In genomic region chr14:52410142-52410919, GRCm38 (mm10) we compare ENCODE assay signal across 23 mouse cellular contexts. TPM values are rescaled to one million over a fixed set of nuclear protein-coding genes. Genes with fewer than 3 reads are reported as not detected.
DNase-seq lines count a peak whose midpoint lies in the region; ATAC-seq and TF ChIP-seq lines count a peak whose summit lies in the region.
"Not testable (repeated sequence)": the region's sequence is repeated elsewhere in the genome, so short reads cannot be mapped to it uniquely, and the experiment has no call there.
"Had no signal": no experiment of that assay in that cellular context is flagged by ENCODE, and none has a peak within 500 bp of the region (broad histone marks: within the 10 kb centered on the region; RNA-seq: fewer than 3 reads in every experiment).

No protein-coding gene starts in this region.

- not testable (repeated sequence) for H3K9me3 ChIP-seq in MEL (replicated peaks; ENCODE audit: insufficient read depth, low read length); heart, postnatal 0 days (replicated peaks; ENCODE audit: control insufficient read depth, low read length); hindbrain, postnatal 0 days (ENCODE audit: low read length); limb, embryonic 11.5 days (ENCODE audit: control insufficient read depth, low read length); midbrain, embryonic 13.5 days; stomach, embryonic 16.5 days (replicated peaks; ENCODE audit: control insufficient read depth, low read length)

- TF ChIP-seq RAD21 in MEL (IDR thresholded peaks at IDR 0.05; ENCODE audit: low read depth, low read length): not testable (repeated sequence)

- TF ChIP-seq EP300 in MEL (IDR thresholded peaks at IDR 0.05; ENCODE audit: low read depth in 1 of 2, low read length in 2 of 2); heart, postnatal 0 days (IDR thresholded peaks at IDR 0.05; ENCODE audit: low read depth): not testable (repeated sequence)

- H3K36me3 ChIP-seq in MEL (ENCODE audit: control insufficient read depth in 1 of 2, insufficient read depth in 2 of 2, low read length in 2 of 2); heart, postnatal 0 days (replicated peaks; ENCODE audit: control insufficient read depth, insufficient read depth, low read length); hindbrain, postnatal 0 days (ENCODE audit: insufficient read depth, low read length); limb, embryonic 11.5 days (ENCODE audit: control insufficient read depth, insufficient read depth, low read length); midbrain, embryonic 13.5 days; stomach, embryonic 16.5 days (ENCODE audit: control insufficient read depth, insufficient read depth, low read length): not testable (repeated sequence)

- H3K9ac ChIP-seq in MEL (ENCODE audit: control insufficient read depth, low read depth, low read length, poor library complexity, severe bottlenecking); heart, postnatal 0 days (replicated peaks; ENCODE audit: low read depth, low read length); hindbrain, postnatal 0 days (replicated peaks; ENCODE audit: low read length); limb, embryonic 11.5 days (ENCODE audit: low read length); midbrain, embryonic 13.5 days (replicated peaks); stomach, embryonic 16.5 days (ENCODE audit: low read length): not testable (repeated sequence)

- H3K27ac ChIP-seq in MEL (ENCODE audit: control insufficient read depth, low read depth, low read length); heart, postnatal 0 days (ENCODE audit: low read depth); hindbrain, postnatal 0 days; limb, embryonic 11.5 days (replicated peaks; ENCODE audit: low read depth, low read length); midbrain, embryonic 13.5 days; stomach, embryonic 16.5 days (ENCODE audit: low read length): not testable (repeated sequence)

- H3K4me1 ChIP-seq in MEL (ENCODE audit: control insufficient read depth in 1 of 2, insufficient read depth in 2 of 2, low read length in 2 of 2); heart, postnatal 0 days (ENCODE audit: control insufficient read depth, insufficient read depth); hindbrain, postnatal 0 days (ENCODE audit: insufficient read depth, low read length); limb, embryonic 11.5 days (ENCODE audit: control insufficient read depth, insufficient read depth, low read length); midbrain, embryonic 13.5 days (replicated peaks); stomach, embryonic 16.5 days (ENCODE audit: control insufficient read depth, insufficient read depth, low read length): not testable (repeated sequence)

- 39% methylated on average over 7 of the region's 10 CpGs for WGBS in heart, postnatal 0 days
- 60% methylated on average over 7 of the region's 10 CpGs for WGBS in hindbrain, postnatal 0 days
- 90% methylated on average over 7 of the region's 10 CpGs for WGBS in limb, embryonic 11.5 days
- WGBS in midbrain, embryonic 13.5 days: 82% methylated on average over 7 of the region's 10 CpGs
- WGBS in stomach, embryonic 16.5 days: 73% methylated on average over 6 of the region's 10 CpGs

- H3K79me2 ChIP-seq in MEL (ENCODE audit: control insufficient read depth, insufficient read depth, low read length, poor library complexity): not testable (repeated sequence)

- not testable (repeated sequence) for TF ChIP-seq CTCF in MEL (IDR thresholded peaks at IDR 0.05 in 2 of 3, conservative IDR thresholded peaks at IDR 0.05 in 1 of 3; ENCODE audit: control insufficient read depth in 1 of 3, insufficient read depth in 1 of 3, low read depth in 2 of 3, low read length in 3 of 3, poor library complexity in 1 of 3, severe bottlenecking in 1 of 3); heart, postnatal 0 days (IDR thresholded peaks at IDR 0.05; ENCODE audit: low read depth); hindbrain, postnatal 0 days (IDR thresholded peaks at IDR 0.05; ENCODE audit: low read depth)

- not testable (repeated sequence) for H3K4me3 ChIP-seq in MEL (ENCODE audit: control insufficient read depth in 1 of 2, insufficient read depth in 1 of 2, low read depth in 2 of 2, low read length in 2 of 2); heart, postnatal 0 days (ENCODE audit: low read depth, low read length); hindbrain, postnatal 0 days (ENCODE audit: low read length); limb, embryonic 11.5 days (ENCODE audit: low read depth, low read length); midbrain, embryonic 13.5 days (replicated peaks); stomach, embryonic 16.5 days (replicated peaks; ENCODE audit: low read length)

- H3K4me2 ChIP-seq in heart, postnatal 0 days (ENCODE audit: low read depth, low read length); hindbrain, postnatal 0 days (ENCODE audit: low read depth, low read length); limb, embryonic 11.5 days (ENCODE audit: low read depth, severe bottlenecking); midbrain, embryonic 13.5 days (replicated peaks); stomach, embryonic 16.5 days (ENCODE audit: low read depth, low read length): not testable (repeated sequence)

- ATAC-seq in granulocyte monocyte progenitor cell, adult 5-6 weeks (replicated peaks; ENCODE audit: poor library complexity, severe bottlenecking): peak; percentile 98
- ATAC-seq in heart, postnatal 0 days (ENCODE audit: insufficient read depth, low read depth): peak; percentile 30
- ATAC-seq in hindbrain, postnatal 0 days: 0 out of 2 replicates have a peak, but pooled peaks have one; percentile 10
- ATAC-seq in limb, embryonic 11.5 days (ENCODE audit: insufficient number of reproducible peaks, low FRiP score, low TSS enrichment, low read depth): peak; percentile 51; the same call in 1 of the 2 replicates
- ATAC-seq in midbrain, embryonic 13.5 days: 0 out of 2 replicates have a peak, but pooled peaks have one; percentile 20
- ATAC-seq in stomach, embryonic 16.5 days (ENCODE audit: insufficient read depth, low FRiP score): peak; percentile 44; the same call in 1 of the 2 replicates

- peak; percentile 8 for DNase-seq in MEL (ENCODE audit: low read depth, low spot score)
- DNase-seq in heart, postnatal 0 days (ENCODE audit: low spot score); hindbrain, postnatal 0 days (ENCODE audit: low spot score); limb, embryonic 11.5 days (ENCODE audit: low spot score): not testable (repeated sequence)

- H3K27me3 ChIP-seq in MEL (ENCODE audit: control insufficient read depth in 1 of 2, insufficient read depth in 2 of 2, low read length in 2 of 2); heart, postnatal 0 days (ENCODE audit: control insufficient read depth, insufficient read depth, low read length); hindbrain, postnatal 0 days (ENCODE audit: insufficient read depth, low read length); limb, embryonic 11.5 days (ENCODE audit: control insufficient read depth, insufficient read depth, low read length); midbrain, embryonic 13.5 days; stomach, embryonic 16.5 days (ENCODE audit: control insufficient read depth, insufficient read depth, low read length): not testable (repeated sequence)

- not testable (repeated sequence) for TF ChIP-seq POLR2A in MEL (IDR thresholded peaks at IDR 0.05; ENCODE audit: control insufficient read depth in 1 of 2, insufficient read depth in 1 of 2, low read depth in 1 of 2, low read length in 2 of 2, poor library complexity in 1 of 2)

RNA-seq across cellular contexts. Expression of gene Olfr1510, which starts 3.8 kb away (rescaled TPM):
- not detected in 2 replicates for total RNA-seq in MEL (2012; rRNA removed)
- polyA plus RNA-seq in MEL (2012; ENCODE audit: insufficient read depth in 1 of 2, insufficient read length in 2 of 2, low read depth in 1 of 2, low replicate concordance in 2 of 2, missing spikeins in 1 of 2): not detected
- not detected in 2 replicates for total RNA-seq in granulocyte monocyte progenitor cell, adult 5-6 weeks (2014; fragmentation: Nextera tagmentation)
- total RNA-seq in granulocyte monocyte progenitor cell, adult 5-6 weeks (2017): not detected in 2 replicates
- not detected in 2 replicates for total RNA-seq in heart, postnatal 0 days (2014; rRNA removed; ENCODE audit: low replicate concordance)
- polyA plus RNA-seq in heart, postnatal 0 days (2015; fragmentation: Nextera tagmentation; extraction: Ambion mirVana): not detected in 2 replicates
- not detected in 2 replicates for total RNA-seq in hindbrain, postnatal 0 days (2014; rRNA removed)
- polyA plus RNA-seq in hindbrain, postnatal 0 days (2015; fragmentation: Nextera tagmentation; extraction: Ambion mirVana): not detected in 2 replicates
- not detected in 2 replicates for polyA plus RNA-seq in limb, embryonic 11.5 days (2014; fragmentation: Nextera tagmentation; extraction: Ambion mirVana)
- polyA plus RNA-seq in midbrain, embryonic 13.5 days (2015; fragmentation: Nextera tagmentation; extraction: Ambion mirVana): not detected in 2 replicates
- polyA plus RNA-seq in stomach, embryonic 16.5 days (2015; fragmentation: Nextera tagmentation; extraction: Ambion mirVana): 0.15 and 0.22 TPM in 2 replicates
- total RNA-seq: adrenal gland, adult 2 months; adrenal gland, postnatal 25 days; CH12.LX; gastrocnemius, adult 8-10 months; gastrocnemius, postnatal 36 days; heart, adult 18-20 months; heart, postnatal 10 days; heart, postnatal 4 days had no signal
- polyA plus RNA-seq: adrenal gland, adult 2 months; embryonic facial prominence, embryonic 10.5 days; erythroblast, embryonic 14.5 days; forebrain, embryonic 10.5 days; forebrain, embryonic 14.5 days; heart, embryonic 10.5 days; hindbrain, embryonic 15.5 days had no signal

RNA-seq across cellular contexts. Expression of gene Olfr1511, which starts 13.2 kb away (rescaled TPM):
- total RNA-seq in MEL (2012; rRNA removed): not detected in 2 replicates
- polyA plus RNA-seq in MEL (2012; ENCODE audit: insufficient read depth in 1 of 2, insufficient read length in 2 of 2, low read depth in 1 of 2, low replicate concordance in 2 of 2, missing spikeins in 1 of 2): not detected
- total RNA-seq in granulocyte monocyte progenitor cell, adult 5-6 weeks (2014; fragmentation: Nextera tagmentation): not detected in 2 replicates
- not detected in 2 replicates for total RNA-seq in granulocyte monocyte progenitor cell, adult 5-6 weeks (2017)
- total RNA-seq in heart, postnatal 0 days (2014; rRNA removed; ENCODE audit: low replicate concordance): not detected in 2 replicates
- polyA plus RNA-seq in heart, postnatal 0 days (2015; fragmentation: Nextera tagmentation; extraction: Ambion mirVana): not detected in 2 replicates
- total RNA-seq in hindbrain, postnatal 0 days (2014; rRNA removed): not detected in 2 replicates
- polyA plus RNA-seq in hindbrain, postnatal 0 days (2015; fragmentation: Nextera tagmentation; extraction: Ambion mirVana): 0.20 and 0.23 TPM in 2 replicates
- not detected in 2 replicates for polyA plus RNA-seq in limb, embryonic 11.5 days (2014; fragmentation: Nextera tagmentation; extraction: Ambion mirVana)
- not detected in 2 replicates for polyA plus RNA-seq in midbrain, embryonic 13.5 days (2015; fragmentation: Nextera tagmentation; extraction: Ambion mirVana)
- polyA plus RNA-seq in stomach, embryonic 16.5 days (2015; fragmentation: Nextera tagmentation; extraction: Ambion mirVana): not detected in 2 replicates
- total RNA-seq: adrenal gland, adult 2 months; adrenal gland, postnatal 25 days; CH12.LX; gastrocnemius, adult 8-10 months; gastrocnemius, postnatal 36 days; heart, adult 18-20 months; heart, postnatal 10 days; heart, postnatal 4 days had no signal
- polyA plus RNA-seq: adrenal gland, adult 2 months; embryonic facial prominence, embryonic 10.5 days; erythroblast, embryonic 14.5 days; forebrain, embryonic 14.5 days; heart, embryonic 10.5 days; inflammation-experienced regulatory T-cells, adult 6 months had no signal

RNA-seq across cellular contexts. Expression of gene Olfr1512, which starts 31.4 kb away (rescaled TPM):
- total RNA-seq in MEL (2012; rRNA removed): 0.23 TPM in 2 replicates
- polyA plus RNA-seq in MEL (2012; ENCODE audit: insufficient read depth in 1 of 2, insufficient read length in 2 of 2, low read depth in 1 of 2, low replicate concordance in 2 of 2, missing spikeins in 1 of 2): under 1 TPM in 1 of 2 experiments, not detected in 1; 0.24 TPM
- total RNA-seq in granulocyte monocyte progenitor cell, adult 5-6 weeks (2014; fragmentation: Nextera tagmentation): not detected in 2 replicates
- total RNA-seq in granulocyte monocyte progenitor cell, adult 5-6 weeks (2017): not detected in 2 replicates
- not detected in 2 replicates for total RNA-seq in heart, postnatal 0 days (2014; rRNA removed; ENCODE audit: low replicate concordance)
- not detected in 2 replicates for polyA plus RNA-seq in heart, postnatal 0 days (2015; fragmentation: Nextera tagmentation; extraction: Ambion mirVana)
- total RNA-seq in hindbrain, postnatal 0 days (2014; rRNA removed): not detected in 2 replicates
- polyA plus RNA-seq in hindbrain, postnatal 0 days (2015; fragmentation: Nextera tagmentation; extraction: Ambion mirVana): not detected in 2 replicates
- polyA plus RNA-seq in limb, embryonic 11.5 days (2014; fragmentation: Nextera tagmentation; extraction: Ambion mirVana): not detected in 2 replicates
- not detected in 2 replicates for polyA plus RNA-seq in midbrain, embryonic 13.5 days (2015; fragmentation: Nextera tagmentation; extraction: Ambion mirVana)
- not detected in 2 replicates for polyA plus RNA-seq in stomach, embryonic 16.5 days (2015; fragmentation: Nextera tagmentation; extraction: Ambion mirVana)
- total RNA-seq: adrenal gland, adult 2 months; adrenal gland, postnatal 25 days; CH12.LX; gastrocnemius, adult 8-10 months; gastrocnemius, postnatal 36 days; heart, adult 18-20 months; heart, postnatal 10 days; heart, postnatal 4 days had no signal
- polyA plus RNA-seq: adrenal gland, adult 2 months; embryonic facial prominence, embryonic 10.5 days; erythroblast, embryonic 14.5 days; forebrain, embryonic 10.5 days; forebrain, embryonic 14.5 days; heart, embryonic 10.5 days; inflammation-experienced regulatory T-cells, adult 6 months had no signal

RNA-seq across cellular contexts. Expression of gene Olfr1509, which starts 32.5 kb away (rescaled TPM):
- not detected in 2 replicates for total RNA-seq in MEL (2012; rRNA removed)
- not detected for polyA plus RNA-seq in MEL (2012; ENCODE audit: insufficient read depth in 1 of 2, insufficient read length in 2 of 2, low read depth in 1 of 2, low replicate concordance in 2 of 2, missing spikeins in 1 of 2)
- not detected in 2 replicates for total RNA-seq in granulocyte monocyte progenitor cell, adult 5-6 weeks (2014; fragmentation: Nextera tagmentation)
- not detected in 2 replicates for total RNA-seq in granulocyte monocyte progenitor cell, adult 5-6 weeks (2017)
- total RNA-seq in heart, postnatal 0 days (2014; rRNA removed; ENCODE audit: low replicate concordance): not detected in 2 replicates
- polyA plus RNA-seq in heart, postnatal 0 days (2015; fragmentation: Nextera tagmentation; extraction: Ambion mirVana): not detected in 2 replicates
- not detected in 2 replicates for total RNA-seq in hindbrain, postnatal 0 days (2014; rRNA removed)
- polyA plus RNA-seq in hindbrain, postnatal 0 days (2015; fragmentation: Nextera tagmentation; extraction: Ambion mirVana): not detected in 2 replicates
- polyA plus RNA-seq in limb, embryonic 11.5 days (2014; fragmentation: Nextera tagmentation; extraction: Ambion mirVana): not detected in 2 replicates
- not detected in 2 replicates for polyA plus RNA-seq in midbrain, embryonic 13.5 days (2015; fragmentation: Nextera tagmentation; extraction: Ambion mirVana)
- not detected in 2 replicates for polyA plus RNA-seq in stomach, embryonic 16.5 days (2015; fragmentation: Nextera tagmentation; extraction: Ambion mirVana)
- total RNA-seq: adrenal gland, adult 2 months; adrenal gland, postnatal 25 days; CH12.LX; gastrocnemius, adult 8-10 months; gastrocnemius, postnatal 36 days; heart, adult 18-20 months; heart, postnatal 10 days; heart, postnatal 4 days had no signal
- polyA plus RNA-seq: adrenal gland, adult 2 months; embryonic facial prominence, embryonic 10.5 days; embryonic facial prominence, embryonic 15.5 days; erythroblast, embryonic 14.5 days; forebrain, embryonic 10.5 days; forebrain, embryonic 14.5 days; heart, embryonic 10.5 days; hindbrain, embryonic 15.5 days; inflammation-experienced regulatory T-cells, adult 6 months had no signal

RNA-seq across cellular contexts. Expression of gene Olfr1513, which starts 54.1 kb away (rescaled TPM):
- 0.08 TPM in 1 of 2 replicates, not detected in the other for total RNA-seq in MEL (2012; rRNA removed)
- polyA plus RNA-seq in MEL (2012; ENCODE audit: insufficient read depth in 1 of 2, insufficient read length in 2 of 2, low read depth in 1 of 2, low replicate concordance in 2 of 2, missing spikeins in 1 of 2): not detected
- not detected in 2 replicates for total RNA-seq in granulocyte monocyte progenitor cell, adult 5-6 weeks (2014; fragmentation: Nextera tagmentation)
- total RNA-seq in granulocyte monocyte progenitor cell, adult 5-6 weeks (2017): not detected in 2 replicates
- total RNA-seq in heart, postnatal 0 days (2014; rRNA removed; ENCODE audit: low replicate concordance): not detected in 2 replicates
- polyA plus RNA-seq in heart, postnatal 0 days (2015; fragmentation: Nextera tagmentation; extraction: Ambion mirVana): not detected in 2 replicates
- total RNA-seq in hindbrain, postnatal 0 days (2014; rRNA removed): not detected in 2 replicates
- polyA plus RNA-seq in hindbrain, postnatal 0 days (2015; fragmentation: Nextera tagmentation; extraction: Ambion mirVana): not detected in 2 replicates
- polyA plus RNA-seq in limb, embryonic 11.5 days (2014; fragmentation: Nextera tagmentation; extraction: Ambion mirVana): not detected in 2 replicates
- not detected in 2 replicates for polyA plus RNA-seq in midbrain, embryonic 13.5 days (2015; fragmentation: Nextera tagmentation; extraction: Ambion mirVana)
- polyA plus RNA-seq in stomach, embryonic 16.5 days (2015; fragmentation: Nextera tagmentation; extraction: Ambion mirVana): not detected in 2 replicates
- total RNA-seq: adrenal gland, adult 2 months; adrenal gland, postnatal 25 days; CH12.LX; gastrocnemius, adult 8-10 months; gastrocnemius, postnatal 36 days; heart, adult 18-20 months; heart, postnatal 10 days; heart, postnatal 4 days had no signal
- polyA plus RNA-seq: adrenal gland, adult 2 months; embryonic facial prominence, embryonic 10.5 days; erythroblast, embryonic 14.5 days; forebrain, embryonic 10.5 days; forebrain, embryonic 14.5 days; heart, embryonic 10.5 days; hindbrain, embryonic 15.5 days; inflammation-experienced regulatory T-cells, adult 6 months had no signal

Comparison
In these comparisons a context has a peak if more than half of its experiments do, and no peak if none do; other contexts are left out.
1. ATAC-seq: peak in every context shown above with its lines; median percentile 98 in granulocyte monocyte progenitor cell, adult 5-6 weeks; 51 in limb, embryonic 11.5 days; 44 in stomach, embryonic 16.5 days; 30 in heart, postnatal 0 days; 20 in midbrain, embryonic 13.5 days; 10 in hindbrain, postnatal 0 days.